Mouse (Mus musculus) E14TG2a.4 (cell line): ENCODE results near the gene Zfp42.

ENCODE experiments used
- H3K27me3 ChIP-seq: 2 replicates; pipeline ENCODE4 v1.6.1; 2014; ENCODE audit warnings: low read length, control low read depth; ENCODE audit not compliant: insufficient read depth
- H3K36me3 ChIP-seq: 2 replicates; pipeline ENCODE4 v1.6.1; 2014; ENCODE audit warnings: low read length, control low read depth; ENCODE audit not compliant: insufficient read depth
- H3K4me1 ChIP-seq: replicated peaks from 2 replicates; pipeline ENCODE4 v1.6.1; 2014; ENCODE audit warnings: low read depth, low read length, control low read depth
- H3K4me3 ChIP-seq: replicated peaks from 2 replicates; pipeline ENCODE4 v1.5.1; 2014; ENCODE audit warnings: mild to moderate bottlenecking, low read length
- H3K9me3 ChIP-seq: 2 replicates; pipeline ENCODE4 v1.6.1; 2014; ENCODE audit warnings: low read length, control low read depth
- CTCF ChIP-seq: conservative IDR thresholded peaks from 2 replicates; pipeline ENCODE4 v1.5.1; 2014; ENCODE audit warnings: low read length
- NANOG ChIP-seq: IDR thresholded peaks from 2 replicates; pipeline ENCODE4 v1.6.1; 2014; ENCODE audit warnings: borderline replicate concordance, low read length, mixed read lengths
- POU5F1 ChIP-seq: IDR thresholded peaks from 2 replicates; pipeline ENCODE4 v1.6.1; 2014; ENCODE audit warnings: low read length, borderline replicate concordance

The Zfp42 gene

DNA sequence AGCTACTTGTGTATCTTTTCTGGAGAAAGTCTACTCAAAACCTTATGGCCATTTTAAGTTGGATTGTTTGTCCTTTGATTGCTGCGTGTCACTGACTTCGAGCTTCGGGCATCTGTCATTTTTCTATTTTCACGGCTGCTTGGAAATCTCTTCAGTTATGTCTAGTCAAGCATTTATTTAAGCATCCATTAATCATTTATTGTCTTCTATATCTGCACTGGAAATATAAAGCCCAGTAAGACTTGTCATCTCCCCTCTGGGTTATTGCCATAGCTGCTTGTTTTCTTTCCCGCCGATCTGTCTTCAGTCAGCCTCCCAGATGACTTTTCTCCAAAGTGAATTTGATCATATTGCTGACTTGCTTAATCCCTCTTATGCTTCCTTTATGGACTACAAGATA is 19.3 kb downstream of the Zfp42 start:
- Histone ChIP-seq H3K36me3 (peaks cover 32% of the 10 kb centered on the region), H3K27me3 (no peaks in the 10 kb centered on the region), H3K4me1 (peaks cover 12% of the 10 kb centered on the region), H3K9me3 (no peaks in the 10 kb centered on the region), H3K4me3 (no peak overlapping the region)
- TF ChIP-seq POU5F1 = no peak
- no peak for TF ChIP-seq CTCF
- no peak for TF ChIP-seq NANOG

DNA sequence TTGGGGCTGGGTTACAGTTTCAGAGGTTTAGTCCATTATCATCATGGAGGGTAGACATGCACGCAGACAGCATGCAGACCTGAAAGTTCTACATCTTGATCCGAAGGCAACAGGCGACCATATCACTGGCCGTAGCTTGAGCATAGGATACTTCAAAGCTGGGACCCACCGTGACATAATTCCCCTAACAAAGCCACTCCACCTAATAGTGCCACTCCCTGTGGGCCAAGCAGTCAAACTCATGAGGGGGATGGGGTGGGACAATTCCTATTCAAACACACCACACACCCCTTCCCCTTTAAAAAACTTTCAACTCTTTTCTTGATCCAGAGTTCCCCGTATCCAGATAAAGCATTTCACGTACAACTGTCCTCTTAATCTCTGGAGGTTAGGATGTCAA is 23.5 kb downstream of the Zfp42 start:
- Histone ChIP-seq H3K27me3 (no peaks in the 10 kb centered on the region), H3K9me3 (no peaks in the 10 kb centered on the region), H3K4me1 (peaks cover 8% of the 10 kb centered on the region), H3K4me3 (no peak overlapping the region), H3K36me3 (no peaks in the 10 kb centered on the region)
- no peak for TF ChIP-seq NANOG
- no peak for TF ChIP-seq POU5F1
- no peak for TF ChIP-seq CTCF

DNA sequence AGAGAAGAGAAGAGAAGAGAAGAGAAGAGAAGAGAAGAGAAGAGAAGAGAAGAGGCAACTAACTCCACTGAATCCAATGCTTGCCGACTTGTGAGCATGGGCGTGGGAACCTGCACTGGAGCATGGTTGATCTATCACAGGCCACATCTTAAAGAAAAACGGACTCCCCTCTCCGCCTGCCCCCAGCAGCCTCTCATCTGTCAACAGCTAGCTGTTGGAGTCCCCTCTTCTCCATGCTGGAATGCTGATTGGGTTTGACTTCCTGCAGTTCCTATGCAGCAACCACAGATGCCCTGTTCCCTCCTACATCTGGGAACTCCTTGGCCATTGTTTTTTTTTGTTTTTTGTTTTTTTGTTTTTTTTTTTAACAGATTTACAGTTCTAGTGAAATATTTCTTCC is 28.4 kb downstream of the Zfp42 start:
- Histone ChIP-seq H3K36me3 (no peaks in the 10 kb centered on the region), H3K4me3 (no peak overlapping the region)
- TF ChIP-seq CTCF (no peak), NANOG (no peak), POU5F1 (no peak)

DNA sequence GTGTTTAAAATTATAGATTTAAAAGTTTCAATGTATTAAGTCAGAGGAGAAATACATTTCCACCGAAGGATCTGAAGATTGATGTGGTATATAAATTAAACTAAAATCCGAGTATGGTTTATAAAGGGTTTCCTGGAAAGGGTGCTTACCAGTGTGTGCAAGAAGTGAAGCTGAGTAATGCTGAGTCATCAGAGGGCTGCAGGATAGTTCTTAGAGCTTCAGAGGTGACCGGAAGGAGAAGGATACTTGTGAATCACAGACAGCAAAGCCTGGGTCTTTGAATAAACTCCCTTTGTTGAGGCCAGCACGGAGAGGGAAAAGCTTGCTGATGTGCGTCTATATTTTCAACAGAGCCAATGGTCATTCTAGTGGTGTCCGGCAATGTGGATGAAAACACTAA is 45.8 kb downstream of the Zfp42 start:
- TF ChIP-seq NANOG (no peak), POU5F1 (no peak), CTCF (no peak)
- no peaks in the 10 kb centered on the region for H3K9me3 ChIP-seq
- H3K36me3 ChIP-seq = no peaks in the 10 kb centered on the region
- no peak overlapping the region for H3K4me3 ChIP-seq
- H3K27me3 ChIP-seq = no peaks in the 10 kb centered on the region
- H3K4me1 ChIP-seq = peaks cover 27% of the 10 kb centered on the region

More for the DNA sequence above, 28.4 kb downstream of the Zfp42 start:
- Histone ChIP-seq H3K4me1 (peaks cover 5% of the 10 kb centered on the region), H3K27me3 (no peaks in the 10 kb centered on the region), H3K9me3 (no peaks in the 10 kb centered on the region)

DNA sequence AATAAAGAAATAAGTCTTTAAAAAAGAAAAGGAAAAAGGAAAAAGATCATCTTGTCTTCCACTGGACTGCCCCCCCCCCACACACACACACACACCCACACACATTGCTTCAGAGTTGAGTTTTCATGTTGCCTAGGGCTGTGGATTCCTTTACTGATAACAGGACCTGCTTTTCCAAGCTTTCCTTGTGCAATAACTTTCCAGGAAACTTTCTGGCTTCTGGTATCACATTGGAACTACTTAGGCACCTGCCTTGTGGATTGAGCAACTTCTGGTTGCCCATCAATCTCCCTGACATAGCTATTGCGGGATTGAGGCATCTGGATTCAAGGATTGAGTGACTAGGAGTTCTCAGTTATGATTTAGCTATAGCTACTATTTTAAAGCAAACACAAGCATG is 48.9 kb downstream of the Zfp42 start:
- H3K4me3 ChIP-seq = no peak overlapping the region

DNA sequence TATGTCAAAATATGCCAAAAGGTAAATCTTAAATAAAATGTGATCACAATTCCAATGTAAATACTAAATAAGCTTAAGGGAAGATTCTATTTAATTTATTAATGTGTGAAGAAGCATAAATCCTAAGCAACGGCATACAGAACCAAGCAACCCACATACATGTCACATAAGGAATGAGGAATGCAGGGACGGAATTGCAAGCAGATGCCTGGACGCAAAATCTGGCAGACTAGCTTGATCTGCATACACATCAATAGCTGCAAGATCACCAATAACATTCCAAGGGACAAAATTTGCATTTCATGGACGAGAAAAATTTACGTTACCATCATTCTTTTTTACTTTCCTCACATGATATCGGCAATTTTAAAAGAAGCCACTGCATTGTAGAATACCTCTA is 51.1 kb downstream of the Zfp42 start:
- Histone ChIP-seq H3K36me3 (no peaks in the 10 kb centered on the region), H3K4me3 (no peak overlapping the region), H3K4me1 (peaks cover 10% of the 10 kb centered on the region), H3K27me3 (no peaks in the 10 kb centered on the region), H3K9me3 (no peaks in the 10 kb centered on the region)
- TF ChIP-seq POU5F1 (no peak), CTCF (no peak), NANOG (no peak)

More for the DNA sequence above, 48.9 kb downstream of the Zfp42 start:
- Histone ChIP-seq H3K4me1 (peaks cover 24% of the 10 kb centered on the region), H3K9me3 (no peaks in the 10 kb centered on the region), H3K36me3 (no peaks in the 10 kb centered on the region), H3K27me3 (no peaks in the 10 kb centered on the region)
- TF ChIP-seq CTCF (no peak), NANOG (no peak), POU5F1 (no peak)

DNA sequence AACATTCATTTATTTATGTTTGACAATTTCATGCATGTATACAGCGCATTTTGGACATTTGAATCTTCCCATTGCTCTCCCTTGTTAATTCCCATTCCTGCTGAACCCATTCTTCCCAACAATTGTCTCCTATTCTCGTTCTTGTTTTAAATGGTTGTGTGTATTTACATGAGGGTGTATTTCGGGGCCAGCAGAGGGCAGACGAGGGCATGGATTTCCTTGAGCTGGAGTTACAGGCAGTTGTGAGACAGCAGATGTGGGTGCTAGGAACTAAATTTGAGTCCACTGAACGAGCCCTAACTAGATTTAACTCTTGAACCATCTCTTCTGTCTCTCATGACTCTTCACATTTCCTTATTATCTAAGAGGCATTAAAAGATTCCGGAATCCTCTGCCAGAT is 55.1 kb downstream of the Zfp42 start:
- peak; percentile 64 for TF ChIP-seq CTCF
- no peak for TF ChIP-seq NANOG
- no peak for TF ChIP-seq POU5F1
- Histone ChIP-seq H3K4me1 (no peaks in the 10 kb centered on the region), H3K36me3 (no peaks in the 10 kb centered on the region), H3K9me3 (no peaks in the 10 kb centered on the region), H3K4me3 (no peak overlapping the region), H3K27me3 (no peaks in the 10 kb centered on the region)

DNA sequence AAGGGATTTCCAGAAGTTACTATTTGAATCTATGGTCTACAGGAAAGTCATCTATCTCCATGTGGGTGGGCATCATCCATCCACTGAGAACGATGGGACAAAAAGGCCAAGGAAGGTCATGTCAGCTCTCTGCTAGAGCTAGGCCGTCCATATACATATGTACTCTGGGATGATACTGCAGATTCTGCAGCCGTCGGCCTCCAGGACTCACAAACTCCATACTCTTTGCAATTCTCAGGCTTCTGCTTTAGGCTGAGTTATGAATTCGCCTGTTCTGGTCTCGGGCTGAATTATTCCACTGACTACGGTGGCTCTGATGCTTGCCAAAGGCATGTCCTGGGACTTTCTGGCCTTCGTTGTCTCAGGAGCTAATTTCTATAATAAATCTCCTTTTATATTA is 58.1 kb downstream of the Zfp42 start:
- Histone ChIP-seq H3K36me3 (no peaks in the 10 kb centered on the region), H3K27me3 (no peaks in the 10 kb centered on the region), H3K4me1 (no peaks in the 10 kb centered on the region), H3K4me3 (no peak overlapping the region), H3K9me3 (no peaks in the 10 kb centered on the region)
- TF ChIP-seq POU5F1 (no peak), CTCF (no peak), NANOG (no peak)
